Mouse (Mus musculus) thymus, adult 2 months (tissue): ENCODE measurements around the gene Tmem189.

Experiments
- CTCF ChIP-seq: fragments of 200-500 bp; IDR thresholded peaks from 2 replicates; pipeline ENCODE4 v1.5.1; 2012; ENCODE audit warnings: mild to moderate bottlenecking, control low read depth, low read length, moderate library complexity, borderline replicate concordance; ENCODE audit not compliant: control insufficient read depth, poor library complexity, insufficient read depth; ENCODE audit errors: extremely low read depth
- POLR2A ChIP-seq: fragments of 200-500 bp; IDR thresholded peaks from 2 replicates; pipeline ENCODE4 v1.6.1; 2012; ENCODE audit warnings: mild to moderate bottlenecking, low read length, control low read depth, moderate library complexity; ENCODE audit not compliant: control insufficient read depth, poor library complexity, insufficient read depth; ENCODE audit errors: extremely low read depth

GRCm38 (mm10) chr2:167693540-167693939, 3.9 kb upstream of the Tmem189 start:
- no peak for TF ChIP-seq CTCF
- TF ChIP-seq POLR2A: no peak
